Mouse (Mus musculus) spleen, postnatal 14 days (tissue): ENCODE data around the gene Hoxb1.

Experiments
- DNase-seq, 2 experiments: peaks; one replicate each; pipeline ENCODE4 v3.0.0; 2021 to 2022; ENCODE audit warnings: low spot score in 2 of 2

The Hoxb1 gene

DNA sequence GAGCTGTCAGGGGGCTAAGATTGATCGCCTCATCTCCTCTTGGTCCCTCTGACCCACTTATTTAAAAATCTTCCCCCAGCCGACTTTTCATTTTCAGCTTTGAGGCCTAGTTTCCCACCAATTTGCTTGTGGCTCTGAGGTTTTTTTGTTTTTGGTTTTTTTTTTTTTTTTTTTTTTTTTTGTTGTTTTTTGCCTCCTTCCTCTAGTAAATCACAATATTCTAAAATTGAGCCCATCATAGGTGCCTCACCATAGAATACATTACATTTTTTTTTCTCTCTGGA lies 15.3 kb upstream of the Hoxb1 start, which contains the start of gene Hoxb2:
TSS of gene Hoxb2 (plus strand) at position 185 of the 284 bp plus-strand sequence.
- DNase-seq, result no peak

DNA sequence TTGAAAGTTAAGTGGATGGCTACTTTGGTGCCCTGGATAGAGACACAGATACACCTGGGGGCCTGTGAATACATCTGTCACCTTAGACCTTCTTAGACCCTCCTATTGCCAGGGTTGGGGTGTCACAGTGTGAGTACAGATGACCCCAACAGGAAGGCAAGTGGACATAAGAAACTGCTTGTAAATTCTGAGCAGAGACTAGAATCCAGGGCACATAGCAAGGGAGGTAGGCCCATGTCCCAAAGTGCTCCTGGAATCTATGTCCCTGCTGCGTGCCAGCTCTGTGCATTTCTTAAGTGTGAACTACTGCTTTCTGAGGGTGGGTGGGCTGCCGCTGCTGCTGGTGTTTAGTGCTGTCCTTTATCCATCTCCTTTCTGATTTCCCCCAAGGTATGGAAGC lies 14.8 kb upstream of the Hoxb1 start:
- DNase-seq, result no peak

DNA sequence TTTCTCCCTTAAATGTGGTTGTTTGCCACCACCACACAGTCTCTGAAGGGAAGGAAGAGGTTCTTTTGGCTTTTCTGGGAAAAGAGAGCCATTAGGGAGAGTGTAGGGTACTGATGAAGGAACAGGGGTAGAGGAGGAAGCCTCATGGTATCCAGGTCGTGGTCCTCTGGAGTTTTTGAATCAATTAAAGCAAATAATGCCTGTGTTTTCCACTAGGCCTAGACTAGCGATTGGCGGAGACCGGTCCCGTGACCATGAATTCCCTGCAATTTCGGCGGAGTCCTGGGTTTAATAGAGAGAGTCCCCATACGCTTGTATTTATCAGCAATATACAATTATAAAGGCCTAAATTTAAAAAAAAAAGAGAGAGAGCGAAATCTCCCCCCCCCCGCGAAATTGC lies 14.2 kb upstream of the Hoxb1 start:
- no peak for DNase-seq

DNA sequence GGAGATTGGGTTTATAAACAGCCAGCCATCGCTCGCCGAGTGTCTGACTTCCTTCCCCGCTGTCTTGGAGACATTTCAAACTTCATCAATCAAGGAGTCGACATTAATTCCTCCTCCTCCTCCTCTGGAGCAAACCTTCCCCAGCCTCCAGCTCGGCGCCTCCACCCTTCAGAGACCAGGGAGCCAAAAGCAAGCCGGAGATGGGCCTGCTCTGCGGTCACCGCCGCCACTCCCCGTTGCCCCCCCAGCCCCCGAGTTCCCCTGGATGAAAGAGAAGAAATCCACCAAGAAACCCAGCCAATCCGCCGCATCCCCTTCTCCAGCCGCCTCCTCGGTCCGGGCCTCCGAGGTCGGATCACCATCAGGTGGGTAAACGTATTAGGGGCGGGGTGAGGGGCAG lies 13.7 kb upstream of the Hoxb1 start:
- DNase-seq, result no peak

DNA sequence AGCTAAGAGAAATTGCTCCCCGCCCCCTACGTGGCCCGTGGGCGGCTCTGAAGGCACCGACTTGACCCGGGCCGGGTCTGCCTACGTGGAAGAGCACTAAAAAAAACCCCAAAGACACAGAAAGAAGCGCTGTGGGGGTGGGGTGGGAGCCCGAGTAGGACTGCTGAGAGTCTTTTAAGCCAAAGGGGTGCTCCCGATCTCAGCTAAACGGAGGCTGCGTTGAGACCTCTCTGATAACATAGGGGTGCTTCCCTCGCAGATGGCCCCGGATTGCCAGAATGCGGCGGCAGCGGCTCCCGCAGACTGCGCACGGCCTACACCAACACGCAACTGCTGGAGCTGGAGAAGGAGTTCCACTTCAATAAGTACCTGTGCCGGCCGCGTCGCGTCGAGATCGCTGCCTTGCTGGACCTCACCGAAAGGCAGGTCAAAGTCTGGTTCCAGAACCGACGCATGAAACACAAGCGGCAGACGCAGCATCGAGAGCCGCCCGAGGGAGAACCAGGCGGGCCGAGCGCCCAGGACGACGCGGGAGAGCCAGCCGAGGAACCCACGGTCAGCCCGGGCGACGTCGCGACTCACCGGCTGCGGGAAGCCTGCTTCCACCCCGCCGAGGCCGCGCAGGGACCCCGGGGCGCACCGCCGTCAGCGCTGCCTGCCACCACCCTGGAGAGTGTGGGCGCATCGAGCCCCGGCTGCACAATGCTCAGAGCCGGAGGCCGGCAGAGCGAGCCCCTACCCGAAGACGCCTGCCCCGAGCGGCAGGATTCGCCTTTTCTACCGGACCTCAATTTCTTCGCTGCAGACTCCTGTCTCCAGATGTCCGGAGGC lies 12.6 kb upstream of the Hoxb1 start:
- no peak for DNase-seq

DNA sequence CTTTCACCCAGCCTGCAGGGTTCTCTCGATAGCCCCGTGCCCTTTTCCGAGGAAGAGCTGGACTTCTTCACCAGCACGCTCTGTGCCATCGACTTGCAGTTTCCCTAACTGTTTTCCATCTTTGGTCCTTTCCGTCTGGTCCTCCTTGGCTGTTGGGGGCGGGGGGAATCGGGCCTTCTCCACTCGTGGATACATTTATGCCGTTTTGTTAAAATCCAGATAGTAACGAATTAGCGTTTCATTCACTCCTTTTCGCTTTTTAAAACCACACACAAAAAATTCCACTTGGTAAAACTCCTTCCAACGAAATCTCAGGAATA lies 12.1 kb upstream of the Hoxb1 start:
- no peak for DNase-seq

- DNase-seq, result no peak
Observed at GRCm38 (mm10) chr11:96353939-96354338, 11.6 kb upstream of the Hoxb1 start.

GRCm38 (mm10) chr11:96354376-96354775 lies 11.2 kb upstream of the Hoxb1 start:
- no peak for DNase-seq

GRCm38 (mm10) chr11:96354801-96355311 lies 10.7 kb upstream of the Hoxb1 start:
- DNase-seq, result no peak

DNA sequence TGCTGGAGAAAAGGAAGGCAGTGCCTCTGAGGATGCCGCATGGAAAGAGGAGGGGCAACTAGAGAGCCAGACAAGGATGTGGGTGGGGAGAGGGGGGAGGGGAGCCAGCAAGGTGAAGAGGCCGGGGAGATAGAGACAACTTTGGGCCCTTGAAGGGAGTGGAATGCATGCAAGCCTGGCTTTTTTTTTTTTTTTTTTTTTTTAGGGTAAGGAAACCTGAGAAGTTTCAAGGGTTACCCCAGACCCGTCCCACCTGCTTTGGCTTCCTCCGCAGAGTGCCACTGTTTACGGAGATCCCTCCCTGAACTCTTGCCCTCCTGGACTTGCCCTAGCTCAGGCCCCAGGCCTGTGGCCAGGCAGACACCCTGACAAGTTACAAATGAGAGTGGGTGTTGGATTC lies 1.7 kb upstream of the Hoxb1 start:
- DNase-seq, result no peak

- DNase-seq, result no peak
Observed at GRCm38 (mm10) chr11:96366092-96367041, 815 bp downstream of the Hoxb1 start.

DNA sequence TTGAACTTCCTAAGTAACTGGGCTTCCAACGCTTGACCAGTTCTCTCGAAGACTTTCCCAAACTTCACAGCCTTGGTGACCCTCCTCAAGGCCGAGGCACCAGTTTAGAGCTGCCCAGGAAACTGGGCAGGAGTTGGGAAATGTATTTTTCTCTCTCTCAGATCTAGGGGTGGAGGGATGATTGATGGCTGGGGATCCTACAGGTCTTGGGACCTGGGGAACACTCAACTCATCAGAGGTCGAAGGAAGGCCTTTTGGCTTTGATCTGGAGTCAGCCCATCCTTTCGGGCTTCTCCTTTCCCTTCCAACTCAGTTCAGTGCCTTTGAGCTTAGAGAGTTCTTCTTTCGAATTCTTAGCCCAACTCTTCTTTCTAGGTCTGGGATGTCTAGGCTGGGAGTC lies 1.6 kb downstream of the Hoxb1 start:
- no peak for DNase-seq

- DNase-seq, result no peak
Observed at GRCm38 (mm10) chr11:96368686-96369085, 3.1 kb downstream of the Hoxb1 start.

- DNase-seq, result no peak
Observed at GRCm38 (mm10) chr11:96369140-96369539, 3.6 kb downstream of the Hoxb1 start.

- no peak for DNase-seq
Observed at GRCm38 (mm10) chr11:96371726-96372125, 6.2 kb downstream of the Hoxb1 start.

GRCm38 (mm10) chr11:96372519-96372918 lies 7.0 kb downstream of the Hoxb1 start:
- DNase-seq, result no peak

- DNase-seq, result no peak
Observed at GRCm38 (mm10) chr11:96374810-96375209, 9.3 kb downstream of the Hoxb1 start.

DNA sequence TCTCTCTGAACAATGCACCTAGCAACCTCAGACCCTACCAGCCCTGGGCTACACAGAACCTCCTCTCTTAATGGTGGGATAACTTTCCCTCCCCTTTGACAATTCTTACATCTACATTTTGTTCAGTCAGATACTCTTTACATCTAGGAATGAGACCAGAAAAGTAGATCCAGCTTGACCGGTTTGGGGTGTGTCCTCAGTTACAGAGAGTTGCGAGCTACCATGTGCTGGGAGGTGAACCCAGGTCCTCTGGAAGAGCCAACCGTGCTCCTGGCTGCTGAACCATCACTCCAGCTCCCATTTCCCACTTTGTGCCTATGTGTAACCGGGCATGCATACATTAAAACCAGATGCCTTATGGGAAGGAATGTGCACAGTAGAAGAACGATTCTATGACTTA lies 17.8 kb downstream of the Hoxb1 start:
- DNase-seq, result no peak

GRCm38 (mm10) chr11:96387635-96388034 lies 22.1 kb downstream of the Hoxb1 start:
- no peak for DNase-seq

- no peak for DNase-seq
Observed at GRCm38 (mm10) chr11:96396772-96397626, 31.4 kb downstream of the Hoxb1 start.

DNA sequence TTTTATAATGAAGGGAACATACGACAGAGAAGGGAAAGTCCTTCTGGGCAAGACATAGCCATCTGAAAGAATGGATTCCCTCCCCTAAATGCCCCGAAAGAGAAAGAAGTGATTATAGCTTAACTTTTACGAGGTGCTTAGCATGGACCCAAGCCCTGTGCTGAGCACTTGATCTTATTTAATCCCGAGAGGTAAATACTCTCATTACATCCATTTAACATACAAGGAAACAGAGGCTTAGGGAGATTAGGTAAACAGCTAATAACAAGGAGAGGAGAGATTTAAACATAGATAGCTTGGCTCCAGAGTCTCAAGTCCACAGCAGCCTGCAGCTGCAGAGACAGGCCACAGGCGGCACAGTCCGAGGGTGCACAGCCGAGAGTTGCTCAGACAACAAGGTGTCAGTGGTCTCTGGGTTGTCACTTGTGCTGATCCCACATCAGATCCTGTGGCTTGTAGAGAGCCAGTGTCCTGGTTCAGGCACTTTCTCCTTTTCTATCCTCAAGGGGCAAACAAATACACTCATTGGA lies 32.3 kb downstream of the Hoxb1 start:
- DNase-seq, result no peak

- DNase-seq, result no peak
Observed at GRCm38 (mm10) chr11:96399923-96400322, 34.4 kb downstream of the Hoxb1 start.
